In genomic region chr13:69260485-69260884, GRCm38 (mm10) we compare ENCODE assay signal across 21 mouse cellular contexts.
A peak's percentile ranks its signal among the peaks of the same experiment; 100 is the strongest.
DNase-seq lines count a peak whose midpoint lies in the region; ATAC-seq and TF ChIP-seq lines count a peak whose summit lies in the region.
"Had no signal": no experiment of that assay in that cellular context is flagged by ENCODE, and none has a peak within 500 bp of the region (broad histone marks: within the 10 kb centered on the region; RNA-seq: fewer than 3 reads in every experiment).

No protein-coding gene starts in this region.

- no peaks in the 10 kb centered on the region for H3K27me3 ChIP-seq in forebrain, embryonic 11.5 days (ENCODE audit: control insufficient read depth, insufficient read depth, low read length)
- no peaks in the 10 kb centered on the region for H3K27me3 ChIP-seq in forebrain, embryonic 10.5 days (ENCODE audit: poor library complexity, severe bottlenecking)
- no peaks in the 10 kb centered on the region for H3K27me3 ChIP-seq in hindbrain, embryonic 12.5 days
- H3K27me3 ChIP-seq in midbrain, embryonic 14.5 days (ENCODE audit: control insufficient read depth, insufficient read depth, low read length): no peaks in the 10 kb centered on the region
- H3K27me3 ChIP-seq: embryonic facial prominence, embryonic 12.5 days; limb, embryonic 12.5 days; liver, embryonic 13.5 days; stomach, embryonic 15.5 days had no signal

- DNase-seq in forebrain, embryonic 11.5 days (ENCODE audit: low spot score): peak; percentile 38
- no peak for DNase-seq in forebrain, embryonic 10.5 days (ENCODE audit: extremely low spot score, low spot score)
- DNase-seq in brain, embryonic 14.5 days (ENCODE audit: low read depth): peak; percentile 52
- peak; percentile 20 for DNase-seq in midbrain, embryonic 14.5 days
- no peak for DNase-seq in urinary bladder, adult 18-20 months (ENCODE audit: low spot score in 2 of 2)
- DNase-seq in adrenal gland, adult 18-20 months (ENCODE audit: low spot score in 2 of 2): no peak
- DNase-seq in thymus, postnatal 0 days (ENCODE audit: low spot score): no peak
- DNase-seq: adrenal gland, adult 8-10 months; cerebellum, adult 9-11 months; gastrocnemius, postnatal 36 days; kidney, adult 11 months; kidney, postnatal 36 days; layer of hippocampus, adult 9-11 months; liver, embryonic 13.5 days; lung, embryonic 14.5 days; lung, postnatal 36 days; thymus, adult 18-20 months had no signal

- H3K4me2 ChIP-seq in forebrain, embryonic 11.5 days (ENCODE audit: low read depth, low read length, severe bottlenecking): no peak overlapping the region
- no peak overlapping the region for H3K4me2 ChIP-seq in hindbrain, embryonic 12.5 days (replicated peaks)
- no peak overlapping the region for H3K4me2 ChIP-seq in midbrain, embryonic 14.5 days (ENCODE audit: low read length)
- H3K4me2 ChIP-seq: embryonic facial prominence, embryonic 12.5 days; limb, embryonic 12.5 days; liver, embryonic 13.5 days; lung, embryonic 14.5 days; stomach, embryonic 15.5 days had no signal

- H3K9ac ChIP-seq in forebrain, embryonic 11.5 days (ENCODE audit: low read length): no peak overlapping the region
- no peak overlapping the region for H3K9ac ChIP-seq in hindbrain, embryonic 12.5 days
- H3K9ac ChIP-seq in midbrain, embryonic 14.5 days (replicated peaks; ENCODE audit: low read length): no peak overlapping the region
- H3K9ac ChIP-seq: embryonic facial prominence, embryonic 12.5 days; limb, embryonic 12.5 days; liver, embryonic 13.5 days; lung, embryonic 14.5 days; stomach, embryonic 15.5 days had no signal

- no peak for TF ChIP-seq CTCF in brain, embryonic 14.5 days (IDR thresholded peaks at IDR 0.05; ENCODE audit: borderline replicate concordance, extremely low read depth, insufficient read depth, insufficient read length)

- ATAC-seq in forebrain, embryonic 11.5 days (replicated peaks; ENCODE audit: low FRiP score): peak; percentile 86
- ATAC-seq in hindbrain, embryonic 12.5 days (ENCODE audit: low FRiP score): peak; percentile 59
- ATAC-seq in midbrain, embryonic 14.5 days (ENCODE audit: low FRiP score, low TSS enrichment): no peak

- no peak for TF ChIP-seq POLR2A in brain, embryonic 14.5 days (IDR thresholded peaks at IDR 0.05; ENCODE audit: borderline replicate concordance, extremely low read depth, insufficient read depth, insufficient read length, poor library complexity, severe bottlenecking)

- H3K4me3 ChIP-seq in forebrain, embryonic 11.5 days (ENCODE audit: low read depth, low read length): no peak overlapping the region
- no peak overlapping the region for H3K4me3 ChIP-seq in forebrain, embryonic 10.5 days
- no peak overlapping the region for H3K4me3 ChIP-seq in hindbrain, embryonic 12.5 days
- no peak overlapping the region for H3K4me3 ChIP-seq in midbrain, embryonic 14.5 days (replicated peaks; ENCODE audit: low read depth, low read length)
- H3K4me3 ChIP-seq: embryonic facial prominence, embryonic 12.5 days; limb, embryonic 12.5 days; liver, embryonic 13.5 days; stomach, embryonic 15.5 days had no signal

- H3K36me3 ChIP-seq in forebrain, embryonic 11.5 days (ENCODE audit: control insufficient read depth, insufficient read depth, low read length): no peaks in the 10 kb centered on the region
- H3K36me3 ChIP-seq in forebrain, embryonic 10.5 days (replicated peaks): no peaks in the 10 kb centered on the region
- H3K36me3 ChIP-seq in hindbrain, embryonic 12.5 days: no peaks in the 10 kb centered on the region
- no peaks in the 10 kb centered on the region for H3K36me3 ChIP-seq in midbrain, embryonic 14.5 days (ENCODE audit: control insufficient read depth, insufficient read depth, low read length)
- H3K36me3 ChIP-seq: embryonic facial prominence, embryonic 12.5 days; limb, embryonic 12.5 days; liver, embryonic 13.5 days; stomach, embryonic 15.5 days had no signal

- H3K4me1 ChIP-seq in forebrain, embryonic 11.5 days (replicated peaks; ENCODE audit: control insufficient read depth, insufficient read depth, low read length): no peaks in the 10 kb centered on the region
- no peaks in the 10 kb centered on the region for H3K4me1 ChIP-seq in forebrain, embryonic 10.5 days
- H3K4me1 ChIP-seq in hindbrain, embryonic 12.5 days: peaks cover 4% of the 10 kb centered on the region; the same call in 1 of the 2 replicates
- H3K4me1 ChIP-seq in midbrain, embryonic 14.5 days (ENCODE audit: control insufficient read depth, insufficient read depth, low read length): no peaks in the 10 kb centered on the region
- H3K4me1 ChIP-seq: embryonic facial prominence, embryonic 12.5 days; limb, embryonic 12.5 days; liver, embryonic 13.5 days; stomach, embryonic 15.5 days had no signal

- 55% methylated on average over 5 of the region's 5 CpGs for WGBS in forebrain, embryonic 11.5 days
- 77% methylated on average over 5 of the region's 5 CpGs for WGBS in forebrain, embryonic 10.5 days
- 49% methylated on average over 5 of the region's 5 CpGs for whole genome bisulfite sequencing in hindbrain, embryonic 12.5 days
- 48% methylated on average over 5 of the region's 5 CpGs for WGBS in midbrain, embryonic 14.5 days

- no peak overlapping the region for H3K27ac ChIP-seq in forebrain, embryonic 11.5 days (ENCODE audit: low read depth, low read length)
- no peak overlapping the region for H3K27ac ChIP-seq in forebrain, embryonic 10.5 days
- no peak overlapping the region for H3K27ac ChIP-seq in hindbrain, embryonic 12.5 days
- H3K27ac ChIP-seq in midbrain, embryonic 14.5 days (replicated peaks; ENCODE audit: low read depth, low read length): no peak overlapping the region
- H3K27ac ChIP-seq: embryonic facial prominence, embryonic 12.5 days; limb, embryonic 12.5 days; liver, embryonic 13.5 days; stomach, embryonic 15.5 days had no signal

- no peaks in the 10 kb centered on the region for H3K9me3 ChIP-seq in forebrain, embryonic 11.5 days (ENCODE audit: control insufficient read depth, low read length)
- peaks cover 9% of the 10 kb centered on the region; the same call in 1 of the 2 replicates for H3K9me3 ChIP-seq in forebrain, embryonic 10.5 days
- peaks cover 10% of the 10 kb centered on the region for H3K9me3 ChIP-seq in hindbrain, embryonic 12.5 days (replicated peaks)
- H3K9me3 ChIP-seq in midbrain, embryonic 14.5 days (ENCODE audit: control insufficient read depth, low read length): no peaks in the 10 kb centered on the region
- H3K9me3 ChIP-seq: limb, embryonic 12.5 days; stomach, embryonic 15.5 days had no signal

Comparison
In these comparisons a context has a peak if more than half of its experiments do, and no peak if none do; other contexts are left out.
1. DNase-seq: peak in forebrain, embryonic 11.5 days (single experiment), brain, embryonic 14.5 days (single experiment) and midbrain, embryonic 14.5 days (single experiment); none in forebrain, embryonic 10.5 days (single experiment), urinary bladder, adult 18-20 months (0 of 2), adrenal gland, adult 18-20 months (0 of 2) and thymus, postnatal 0 days (single experiment).